Mouse (Mus musculus): ENCODE measurements around the gene Dlg2. TPM values are rescaled to one million over a fixed set of nuclear protein-coding genes. Genes with fewer than 3 reads are reported as not detected.

Gene Dlg2
- polyA plus RNA-seq, 1 experiment from 2014 or later = 6.3 TPM

DNA sequence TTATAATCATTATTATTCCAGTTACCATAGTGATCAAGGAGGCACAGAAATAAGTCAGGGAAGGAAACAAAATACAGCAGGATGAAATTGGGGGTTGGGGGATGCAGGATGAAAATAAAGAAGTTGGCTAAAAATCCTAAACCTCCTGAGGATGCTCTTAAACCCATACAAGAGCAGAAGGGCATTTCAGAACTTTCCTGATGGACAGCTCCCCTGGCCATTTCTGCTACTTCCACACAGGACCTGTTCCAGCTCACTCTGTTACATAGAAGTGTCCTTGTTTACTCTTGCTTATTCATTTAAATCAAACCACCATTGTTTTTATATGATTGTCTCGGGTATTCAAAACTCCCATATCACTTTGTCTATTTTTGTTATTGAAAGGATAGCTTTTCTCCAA lies 791.3 kb downstream of the Dlg2 start:
- no peak overlapping the region for H3K4me3 ChIP-seq (ENCODE audit: low read depth, low read length)
- no peaks in the 10 kb centered on the region for H3K9me3 ChIP-seq (ENCODE audit: control insufficient read depth, low read length)
- WGBS = 23% methylated on average over 1 of the region's 1 CpGs
- DNase-seq (ENCODE audit: low spot score) (peak; percentile 75), ATAC-seq (replicated peaks; ENCODE audit: low FRiP score, low TSS enrichment, low read depth) (no peak)
- no peaks in the 10 kb centered on the region for H3K36me3 ChIP-seq (ENCODE audit: control insufficient read depth, insufficient read depth, low read length)
- H3K27me3 ChIP-seq (replicated peaks; ENCODE audit: control insufficient read depth, insufficient read depth, low read length) = peaks cover 2% of the 10 kb centered on the region; the same call in 1 of the 2 replicates
- no peak overlapping the region for H3K4me2 ChIP-seq (ENCODE audit: low read length)
- no peak overlapping the region for H3K27ac ChIP-seq (ENCODE audit: low read depth)
- no peaks in the 10 kb centered on the region for H3K4me1 ChIP-seq (replicated peaks; ENCODE audit: control insufficient read depth, insufficient read depth, low read length)
- H3K9ac ChIP-seq (ENCODE audit: low read length) = no peak overlapping the region

DNA sequence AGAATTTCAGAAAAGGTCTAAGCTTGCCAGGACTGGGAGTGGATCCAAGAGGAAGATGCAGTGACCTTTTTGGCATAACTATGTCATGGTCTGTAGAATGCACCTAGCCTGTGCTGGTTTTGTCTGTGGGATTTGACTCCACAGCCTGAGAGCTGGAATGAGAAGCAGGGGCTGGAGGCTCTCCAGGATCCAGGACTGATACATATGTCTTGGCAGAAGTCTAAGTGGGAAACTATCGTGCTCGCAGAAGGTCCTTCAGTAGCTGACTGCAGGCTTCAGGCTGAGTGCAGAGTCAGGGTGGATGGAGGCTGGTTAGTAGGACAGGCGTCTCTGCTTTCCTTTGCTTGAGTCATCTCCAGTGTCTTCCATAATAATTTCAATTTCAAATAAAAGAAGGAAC lies 807.7 kb downstream of the Dlg2 start:
- H3K27ac ChIP-seq (ENCODE audit: low read depth) = no peak overlapping the region
- DNase-seq (ENCODE audit: low spot score) = no peak
- ATAC-seq (replicated peaks; ENCODE audit: low FRiP score, low TSS enrichment, low read depth) = no peak
- no peaks in the 10 kb centered on the region for H3K9me3 ChIP-seq (ENCODE audit: control insufficient read depth, low read length)
- no peaks in the 10 kb centered on the region for H3K4me1 ChIP-seq (replicated peaks; ENCODE audit: control insufficient read depth, insufficient read depth, low read length)
- H3K4me2 ChIP-seq (ENCODE audit: low read length) = no peak overlapping the region
- WGBS = 84% methylated on average over 3 of the region's 3 CpGs
- H3K9ac ChIP-seq (ENCODE audit: low read length) = no peak overlapping the region
- H3K4me3 ChIP-seq (ENCODE audit: low read depth, low read length) = no peak overlapping the region
- no peaks in the 10 kb centered on the region for H3K27me3 ChIP-seq (replicated peaks; ENCODE audit: control insufficient read depth, insufficient read depth, low read length)
- no peaks in the 10 kb centered on the region for H3K36me3 ChIP-seq (ENCODE audit: control insufficient read depth, insufficient read depth, low read length)

DNA sequence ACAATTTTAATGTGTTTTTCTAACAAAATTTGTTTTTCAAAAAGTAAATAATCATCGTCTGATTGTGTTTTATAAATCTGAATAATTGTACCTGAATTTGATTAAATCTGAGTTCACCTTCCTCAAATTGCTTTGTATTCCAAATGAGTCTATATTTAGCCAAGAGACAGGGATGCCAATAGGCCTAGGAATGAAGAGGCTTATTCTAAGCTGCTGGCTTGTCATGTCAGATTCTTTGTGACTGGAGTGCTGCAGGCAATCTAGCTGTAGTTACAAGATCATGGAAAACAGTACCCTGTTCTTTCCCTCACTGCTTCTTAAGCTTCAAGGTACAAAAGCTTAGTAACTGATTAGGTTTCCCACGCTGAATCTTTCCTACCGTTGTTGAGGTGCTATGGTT lies 811.9 kb downstream of the Dlg2 start:
- H3K9me3 ChIP-seq (ENCODE audit: control insufficient read depth, low read length) = no peaks in the 10 kb centered on the region
- no peak overlapping the region for H3K27ac ChIP-seq (ENCODE audit: low read depth)
- no peaks in the 10 kb centered on the region for H3K4me1 ChIP-seq (replicated peaks; ENCODE audit: control insufficient read depth, insufficient read depth, low read length)
- 78% methylated on average over 3 of the region's 3 CpGs for WGBS
- no peaks in the 10 kb centered on the region for H3K27me3 ChIP-seq (replicated peaks; ENCODE audit: control insufficient read depth, insufficient read depth, low read length)
- DNase-seq (ENCODE audit: low spot score) (no peak), ATAC-seq (replicated peaks; ENCODE audit: low FRiP score, low TSS enrichment, low read depth) (no peak)
- H3K36me3 ChIP-seq (ENCODE audit: control insufficient read depth, insufficient read depth, low read length) = no peaks in the 10 kb centered on the region
- H3K4me2 ChIP-seq (ENCODE audit: low read length) = no peak overlapping the region
- H3K9ac ChIP-seq (ENCODE audit: low read length) = no peak overlapping the region
- H3K4me3 ChIP-seq (ENCODE audit: low read depth, low read length) = no peak overlapping the region

DNA sequence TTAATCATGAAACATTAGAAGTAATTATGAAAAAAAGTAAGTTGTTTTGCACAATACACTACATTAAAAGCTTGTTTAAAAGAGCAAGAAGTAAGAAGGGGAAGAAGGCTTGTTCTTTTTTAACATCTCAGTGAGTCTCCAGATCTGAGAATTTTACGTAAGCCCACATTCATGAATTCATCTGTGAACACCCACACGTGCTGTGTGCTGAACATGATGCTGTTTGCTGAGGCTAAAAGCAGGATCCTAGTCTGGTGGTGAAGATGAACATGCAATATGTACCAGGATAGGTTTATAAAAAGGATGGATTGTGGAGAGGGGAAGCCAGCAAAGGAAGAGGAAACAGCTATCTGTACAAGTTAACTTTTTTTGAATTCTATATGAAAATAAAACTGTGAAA lies 819.7 kb downstream of the Dlg2 start:
- no peak for ATAC-seq (replicated peaks; ENCODE audit: low FRiP score, low TSS enrichment, low read depth)
- 80% methylated on average over 2 of the region's 2 CpGs for WGBS

DNA sequence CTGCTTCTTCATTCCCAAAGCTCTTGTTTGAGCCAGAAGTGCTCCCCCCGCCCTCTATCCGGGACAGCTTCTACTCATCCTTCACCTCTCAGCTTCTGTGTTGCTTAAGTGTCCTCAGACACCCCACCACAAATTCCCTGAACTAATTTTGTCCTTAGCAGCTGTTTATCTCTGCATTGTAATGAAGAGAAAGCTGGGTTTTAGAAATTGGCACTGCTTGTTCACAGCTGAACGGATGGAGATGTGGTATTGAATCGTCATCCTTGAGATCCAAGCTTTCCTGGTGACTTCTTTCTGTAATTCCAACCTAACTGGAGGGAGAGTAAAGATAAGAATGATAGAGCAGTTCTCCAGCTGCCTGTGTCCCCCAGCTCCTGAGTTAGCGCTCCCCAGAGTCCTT lies 834.7 kb downstream of the Dlg2 start:
- H3K27me3 ChIP-seq (replicated peaks; ENCODE audit: control insufficient read depth, insufficient read depth, low read length) = no peaks in the 10 kb centered on the region
- H3K4me2 ChIP-seq (ENCODE audit: low read length) = no peak overlapping the region
- no peaks in the 10 kb centered on the region for H3K36me3 ChIP-seq (ENCODE audit: control insufficient read depth, insufficient read depth, low read length)
- DNase-seq (ENCODE audit: low spot score) = no peak
- H3K9ac ChIP-seq (ENCODE audit: low read length) = no peak overlapping the region
- 81% methylated on average over 5 of the region's 5 CpGs for WGBS
- no peak for ATAC-seq (replicated peaks; ENCODE audit: low FRiP score, low TSS enrichment, low read depth)
- no peaks in the 10 kb centered on the region for H3K4me1 ChIP-seq (replicated peaks; ENCODE audit: control insufficient read depth, insufficient read depth, low read length)
- H3K27ac ChIP-seq (ENCODE audit: low read depth) = no peak overlapping the region
- no peaks in the 10 kb centered on the region for H3K9me3 ChIP-seq (ENCODE audit: control insufficient read depth, low read length)
- H3K4me3 ChIP-seq (ENCODE audit: low read depth, low read length) = no peak overlapping the region

More for the DNA sequence above, 819.7 kb downstream of the Dlg2 start:
- Histone ChIP-seq H3K36me3 (ENCODE audit: control insufficient read depth, insufficient read depth, low read length) (no peaks in the 10 kb centered on the region), H3K4me3 (ENCODE audit: low read depth, low read length) (no peak overlapping the region), H3K4me2 (ENCODE audit: low read length) (no peak overlapping the region), H3K27ac (ENCODE audit: low read depth) (no peak overlapping the region), H3K9ac (ENCODE audit: low read length) (no peak overlapping the region), H3K27me3 (replicated peaks; ENCODE audit: control insufficient read depth, insufficient read depth, low read length) (no peaks in the 10 kb centered on the region), H3K4me1 (replicated peaks; ENCODE audit: control insufficient read depth, insufficient read depth, low read length) (no peaks in the 10 kb centered on the region), H3K9me3 (ENCODE audit: control insufficient read depth, low read length) (no peaks in the 10 kb centered on the region)
- DNase-seq (ENCODE audit: low spot score) = no peak

DNA sequence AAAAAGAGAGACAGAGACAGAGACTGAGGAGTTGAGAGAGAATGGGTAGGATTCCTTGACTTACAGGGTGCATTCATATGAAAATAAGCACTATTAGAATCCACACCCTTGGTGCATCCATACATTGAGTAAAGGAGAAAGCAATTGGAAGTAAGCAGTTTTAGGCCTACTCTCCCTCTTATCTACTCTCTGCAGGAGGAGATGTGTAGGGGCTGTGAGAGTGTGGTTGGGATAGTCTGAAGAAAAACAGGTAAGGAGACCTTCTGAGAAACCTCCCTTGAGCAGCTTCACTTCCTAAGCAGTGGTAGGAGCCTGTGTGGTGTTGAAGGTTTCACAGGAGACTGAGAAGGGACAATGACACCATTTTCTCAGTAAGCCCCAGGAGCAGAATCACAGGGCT lies 868.6 kb downstream of the Dlg2 start:
- Histone ChIP-seq H3K4me2 (ENCODE audit: low read length) (no peak overlapping the region), H3K27ac (ENCODE audit: low read depth) (no peak overlapping the region), H3K4me3 (ENCODE audit: low read depth, low read length) (no peak overlapping the region), H3K4me1 (replicated peaks; ENCODE audit: control insufficient read depth, insufficient read depth, low read length) (no peaks in the 10 kb centered on the region), H3K9me3 (ENCODE audit: control insufficient read depth, low read length) (no peaks in the 10 kb centered on the region), H3K9ac (ENCODE audit: low read length) (no peak overlapping the region), H3K36me3 (ENCODE audit: control insufficient read depth, insufficient read depth, low read length) (no peaks in the 10 kb centered on the region), H3K27me3 (replicated peaks; ENCODE audit: control insufficient read depth, insufficient read depth, low read length) (no peaks in the 10 kb centered on the region)
- no peak for DNase-seq (ENCODE audit: low spot score)
- ATAC-seq (replicated peaks; ENCODE audit: low FRiP score, low TSS enrichment, low read depth) = no peak

DNA sequence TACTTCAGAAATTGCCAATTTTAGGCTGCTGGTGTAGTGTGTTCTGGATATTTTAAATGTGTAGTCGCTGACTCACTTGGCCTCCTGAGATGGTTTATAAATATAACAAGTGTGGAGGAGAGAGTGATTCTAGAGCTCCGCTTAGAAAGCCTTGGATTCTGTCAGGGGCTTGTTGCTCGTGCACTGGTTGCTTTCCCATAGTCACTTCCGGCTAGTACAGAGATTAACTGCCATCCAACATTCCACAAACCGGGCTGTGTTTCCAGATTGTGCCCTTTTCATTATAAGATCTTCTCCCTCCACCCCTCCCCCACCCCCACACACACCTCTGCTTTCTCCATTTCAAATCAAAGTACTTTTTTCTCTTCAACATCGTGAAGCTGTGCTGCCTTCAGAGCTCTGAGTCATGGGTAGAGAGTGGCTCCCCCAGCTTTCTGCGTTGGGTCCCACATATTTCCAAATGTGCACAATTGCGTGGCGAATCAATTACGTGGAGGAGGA lies 893.4 kb downstream of the Dlg2 start:
- no peak for DNase-seq (ENCODE audit: low spot score)
- Histone ChIP-seq H3K9ac (ENCODE audit: low read length) (no peak overlapping the region), H3K9me3 (ENCODE audit: control insufficient read depth, low read length) (no peaks in the 10 kb centered on the region), H3K27me3 (replicated peaks; ENCODE audit: control insufficient read depth, insufficient read depth, low read length) (no peaks in the 10 kb centered on the region), H3K36me3 (ENCODE audit: control insufficient read depth, insufficient read depth, low read length) (no peaks in the 10 kb centered on the region), H3K4me3 (ENCODE audit: low read depth, low read length) (no peak overlapping the region), H3K4me1 (replicated peaks; ENCODE audit: control insufficient read depth, insufficient read depth, low read length) (no peaks in the 10 kb centered on the region), H3K27ac (ENCODE audit: low read depth) (no peak overlapping the region), H3K4me2 (ENCODE audit: low read length) (no peak overlapping the region)
- 65% methylated on average over 10 of the region's 10 CpGs for WGBS
- ATAC-seq (replicated peaks; ENCODE audit: low FRiP score, low TSS enrichment, low read depth) = no peak

DNA sequence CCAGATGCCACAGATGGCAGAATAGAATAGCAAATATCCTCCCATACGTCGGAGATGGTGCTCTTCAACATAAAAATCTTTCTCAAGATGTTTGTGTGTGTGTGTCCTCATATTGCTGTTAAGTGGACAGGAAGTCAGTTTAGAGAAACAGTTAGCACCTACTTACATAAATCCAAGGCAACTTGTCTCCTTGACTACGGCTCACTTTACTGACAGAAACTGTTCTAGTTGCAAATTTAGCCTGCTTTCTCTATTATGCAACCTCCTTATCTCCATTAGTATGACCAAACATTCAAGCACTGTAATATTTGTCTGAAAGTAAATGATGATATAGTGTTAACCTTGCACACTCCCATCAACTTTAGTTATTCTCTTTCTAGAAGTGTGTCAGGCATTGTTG lies 905.8 kb downstream of the Dlg2 start:
- H3K4me1 ChIP-seq (replicated peaks; ENCODE audit: control insufficient read depth, insufficient read depth, low read length) = no peaks in the 10 kb centered on the region
- DNase-seq (ENCODE audit: low spot score) = no peak
- 63% methylated on average over 3 of the region's 3 CpGs for WGBS

DNA sequence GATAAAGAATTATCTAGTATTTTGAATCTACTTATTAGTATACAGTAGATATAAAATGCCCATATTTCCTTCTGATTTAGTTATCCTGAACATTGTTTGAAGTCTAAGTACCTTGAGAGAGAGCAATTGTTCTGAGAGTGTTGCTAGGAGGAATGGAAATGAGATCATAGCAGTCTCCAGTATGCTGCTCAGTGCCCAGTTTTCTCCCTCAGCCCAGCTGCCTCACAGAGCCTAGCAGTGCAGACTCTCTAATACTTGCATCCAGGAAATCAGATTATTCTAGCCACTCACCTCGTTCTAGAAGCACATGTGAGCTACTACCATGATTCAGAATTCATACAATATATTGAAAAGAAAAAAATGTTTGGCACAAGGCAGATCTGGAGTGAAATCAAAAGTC lies 907.4 kb downstream of the Dlg2 start:
- Histone ChIP-seq H3K27me3 (replicated peaks; ENCODE audit: control insufficient read depth, insufficient read depth, low read length) (no peaks in the 10 kb centered on the region), H3K4me2 (ENCODE audit: low read length) (no peak overlapping the region), H3K27ac (ENCODE audit: low read depth) (no peak overlapping the region), H3K9me3 (ENCODE audit: control insufficient read depth, low read length) (no peaks in the 10 kb centered on the region), H3K4me3 (ENCODE audit: low read depth, low read length) (no peak overlapping the region), H3K4me1 (replicated peaks; ENCODE audit: control insufficient read depth, insufficient read depth, low read length) (no peaks in the 10 kb centered on the region), H3K36me3 (ENCODE audit: control insufficient read depth, insufficient read depth, low read length) (no peaks in the 10 kb centered on the region), H3K9ac (ENCODE audit: low read length) (no peak overlapping the region)
- WGBS = 53% methylated on average over 1 of the region's 1 CpGs
- DNase-seq (ENCODE audit: low spot score) (no peak), ATAC-seq (replicated peaks; ENCODE audit: low FRiP score, low TSS enrichment, low read depth) (no peak)

More for the DNA sequence above, 905.8 kb downstream of the Dlg2 start:
- Histone ChIP-seq H3K9me3 (ENCODE audit: control insufficient read depth, low read length) (no peaks in the 10 kb centered on the region), H3K4me2 (ENCODE audit: low read length) (no peak overlapping the region), H3K4me3 (ENCODE audit: low read depth, low read length) (no peak overlapping the region), H3K27ac (ENCODE audit: low read depth) (no peak overlapping the region), H3K9ac (ENCODE audit: low read length) (no peak overlapping the region), H3K36me3 (ENCODE audit: control insufficient read depth, insufficient read depth, low read length) (no peaks in the 10 kb centered on the region), H3K27me3 (replicated peaks; ENCODE audit: control insufficient read depth, insufficient read depth, low read length) (no peaks in the 10 kb centered on the region)
- ATAC-seq (replicated peaks; ENCODE audit: low FRiP score, low TSS enrichment, low read depth) = no peak

Data from intestine, embryonic 14.5 days (tissue).